8 mouse cellular contexts compared by ENCODE assay signal in the genomic region with DNA sequence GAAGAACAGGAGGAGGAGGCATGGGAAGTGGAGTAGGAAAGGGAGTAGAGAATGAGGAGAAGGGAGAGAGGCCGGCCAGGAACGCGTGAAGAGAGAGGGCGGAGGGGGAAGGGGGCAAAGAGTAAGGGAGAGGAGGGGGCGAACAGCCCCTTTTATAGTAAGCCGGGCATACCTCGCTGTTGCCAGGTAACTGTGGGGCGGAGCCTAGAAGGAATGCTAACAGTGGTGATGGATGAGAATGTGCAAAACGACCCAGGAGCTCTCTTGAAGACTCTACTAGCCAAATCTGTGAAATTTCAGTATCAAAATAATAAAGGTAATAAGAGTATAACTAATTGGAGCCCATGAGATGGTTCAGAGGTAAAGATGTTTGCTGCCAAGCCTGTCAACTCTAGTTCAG. TPM values are rescaled to one million over a fixed set of nuclear protein-coding genes. Genes with fewer than 3 reads are reported as not detected.
DNase-seq lines count a peak whose midpoint lies in the region; ATAC-seq and TF ChIP-seq lines count a peak whose summit lies in the region.

No protein-coding gene starts in this region.

- peak overlapping the region; percentile 98 for H3K4me2 ChIP-seq in liver, embryonic 14.5 days (ENCODE audit: low read depth)
- peak overlapping the region; percentile 85 for H3K4me2 ChIP-seq in neural tube, embryonic 15.5 days

- H3K36me3 ChIP-seq in erythroblast, embryonic 14.5 days (ENCODE audit: control insufficient read depth) = peaks cover 9% of the 10 kb centered on the region
- H3K36me3 ChIP-seq in liver, embryonic 14.5 days (replicated peaks; ENCODE audit: control insufficient read depth, insufficient read depth, low read depth) = no peaks in the 10 kb centered on the region
- H3K36me3 ChIP-seq in neural tube, embryonic 15.5 days = peaks cover 8% of the 10 kb centered on the region

- peak overlapping the region; percentile 72 for H3K9ac ChIP-seq in liver, embryonic 14.5 days (replicated peaks)
- H3K9ac ChIP-seq in neural tube, embryonic 15.5 days (replicated peaks) = peak overlapping the region; percentile 85

- H3K9me3 ChIP-seq in erythroblast, embryonic 14.5 days (ENCODE audit: control insufficient read depth, low read length) = no peaks in the 10 kb centered on the region
- no peaks in the 10 kb centered on the region for H3K9me3 ChIP-seq in liver, embryonic 14.5 days (ENCODE audit: control insufficient read depth, low read length)
- no peaks in the 10 kb centered on the region for H3K9me3 ChIP-seq in neural tube, embryonic 15.5 days (replicated peaks)

- ATAC-seq in liver, embryonic 14.5 days (ENCODE audit: insufficient read depth) = peak; percentile 7; the same call in 1 of the 2 replicates
- ATAC-seq in neural tube, embryonic 15.5 days (ENCODE audit: low FRiP score) = peak; percentile 63

- WGBS in liver, embryonic 14.5 days (ENCODE audit: insufficient replicate concordance) = 2% methylated on average over 9 of the region's 9 CpGs
- WGBS in neural tube, embryonic 15.5 days = 0% methylated on average over 9 of the region's 9 CpGs

- peak; percentile 92 for DNase-seq in heart, adult 11 months
- no peak for DNase-seq in heart, adult 8-10 months (ENCODE audit: low spot score)
- DNase-seq in NIH3T3 (ENCODE audit: low read depth) (peak; percentile 29), adipocyte (ENCODE audit: low spot score) (no peak)
- DNase-seq in kidney, adult 11 months = peak; percentile 38
- no peak for DNase-seq in liver, embryonic 14.5 days (ENCODE audit: low read depth in 3 of 3, low spot score in 3 of 3)

- no peaks in the 10 kb centered on the region for H3K27me3 ChIP-seq in erythroblast, embryonic 14.5 days (ENCODE audit: control insufficient read depth)
- no peaks in the 10 kb centered on the region for H3K27me3 ChIP-seq in liver, embryonic 14.5 days (ENCODE audit: control insufficient read depth, insufficient read depth, low read length)
- no peaks in the 10 kb centered on the region for H3K27me3 ChIP-seq in neural tube, embryonic 15.5 days (replicated peaks)

- TF ChIP-seq EP300 in liver, embryonic 14.5 days (IDR thresholded peaks at IDR 0.05; ENCODE audit: low read depth) = no peak

- H3K4me3 ChIP-seq in erythroblast, embryonic 14.5 days (replicated peaks) = peak overlapping the region; percentile 92
- peak overlapping the region; percentile 70 to 88 for H3K4me3 ChIP-seq in liver, embryonic 14.5 days (ENCODE audit: insufficient read depth in 1 of 2, low read depth in 2 of 2, low read length in 2 of 2)
- peak overlapping the region; percentile 86 for H3K4me3 ChIP-seq in neural tube, embryonic 15.5 days (replicated peaks)

- no peak for TF ChIP-seq CTCF in liver, embryonic 14.5 days (IDR thresholded peaks at IDR 0.05; ENCODE audit: low read depth)

- peak overlapping the region; percentile 73 for H3K27ac ChIP-seq in liver, embryonic 14.5 days
- H3K27ac ChIP-seq in neural tube, embryonic 15.5 days (replicated peaks) = peak overlapping the region; percentile 91

- H3K4me1 ChIP-seq in erythroblast, embryonic 14.5 days (ENCODE audit: control insufficient read depth) = peaks cover 30% of the 10 kb centered on the region
- H3K4me1 ChIP-seq in liver, embryonic 14.5 days (replicated peaks; ENCODE audit: control insufficient read depth in 2 of 2, insufficient read depth in 2 of 2, low read length in 1 of 2) = peaks cover 4 to 16% of the 10 kb centered on the region in 2 experiments
- peaks cover 28% of the 10 kb centered on the region for H3K4me1 ChIP-seq in neural tube, embryonic 15.5 days

RNA-seq across cellular contexts. Expression of gene Rnf185, which starts 0.6 kb away (rescaled TPM):
- total RNA-seq in heart, adult 8-10 months (2022) = 10 to 100 TPM; 18.9 to 23.0 (median 20.4) TPM
- 0.06 and 0.08 TPM in 2 replicates for polyA plus RNA-seq in erythroblast, embryonic 14.5 days (2012)
- polyA plus RNA-seq in liver, embryonic 14.5 days (2012; rRNA removed) = 5.0 and 5.5 TPM in 2 replicates
- polyA plus RNA-seq in liver, embryonic 14.5 days (2014; fragmentation: Nextera tagmentation; extraction: Ambion mirVana) = 8.5 and 9.2 TPM in 2 replicates
- polyA plus RNA-seq in neural tube, embryonic 15.5 days (2015; fragmentation: Nextera tagmentation; extraction: Ambion mirVana) = 36.4 and 39.5 TPM in 2 replicates

RNA-seq across cellular contexts. Expression of gene Pla2g3, which starts 35.3 kb away (rescaled TPM):
- total RNA-seq in heart, adult 8-10 months (2022) = under 1 TPM in 2 of 4 experiments, not detected in 2; 0.14 to 0.16 TPM
- 0.01 TPM in 1 of 2 replicates, not detected in the other for polyA plus RNA-seq in erythroblast, embryonic 14.5 days (2012)
- 0.06 and 0.11 TPM in 2 replicates for polyA plus RNA-seq in liver, embryonic 14.5 days (2012; rRNA removed)
- polyA plus RNA-seq in liver, embryonic 14.5 days (2014; fragmentation: Nextera tagmentation; extraction: Ambion mirVana) = 0.04 and 0.13 TPM in 2 replicates
- 2.4 and 3.7 TPM in 2 replicates for polyA plus RNA-seq in neural tube, embryonic 15.5 days (2015; fragmentation: Nextera tagmentation; extraction: Ambion mirVana)

RNA-seq across cellular contexts. Expression of gene Limk2, which starts 43.8 kb away (rescaled TPM):
- total RNA-seq in heart, adult 8-10 months (2022) = 10 to 100 TPM; 16.7 to 25.5 (median 19.4) TPM
- polyA plus RNA-seq in erythroblast, embryonic 14.5 days (2012) = 1.4 and 1.6 TPM in 2 replicates
- 7.1 and 7.4 TPM in 2 replicates for polyA plus RNA-seq in liver, embryonic 14.5 days (2012; rRNA removed)
- 7.0 and 9.5 TPM in 2 replicates for polyA plus RNA-seq in liver, embryonic 14.5 days (2014; fragmentation: Nextera tagmentation; extraction: Ambion mirVana)
- 141 and 158 TPM in 2 replicates for polyA plus RNA-seq in neural tube, embryonic 15.5 days (2015; fragmentation: Nextera tagmentation; extraction: Ambion mirVana)

RNA-seq across cellular contexts. Expression of gene Inpp5j, which starts 51.9 kb away (rescaled TPM):
- total RNA-seq in heart, adult 8-10 months (2022) = 10 to 100 TPM; 19.9 to 24.1 (median 22.7) TPM
- polyA plus RNA-seq in erythroblast, embryonic 14.5 days (2012) = 0.01 TPM in 1 of 2 replicates, not detected in the other
- polyA plus RNA-seq in liver, embryonic 14.5 days (2012; rRNA removed) = 0.23 and 0.31 TPM in 2 replicates
- polyA plus RNA-seq in liver, embryonic 14.5 days (2014; fragmentation: Nextera tagmentation; extraction: Ambion mirVana) = 0.27 and 0.38 TPM in 2 replicates
- 11.6 TPM in 2 replicates for polyA plus RNA-seq in neural tube, embryonic 15.5 days (2015; fragmentation: Nextera tagmentation; extraction: Ambion mirVana)

Comparison
In these comparisons a context has a peak if more than half of its experiments do, and no peak if none do; other contexts are left out.
1. DNase-seq: peak in heart, adult 11 months (single experiment), NIH3T3 (single experiment) and kidney, adult 11 months (single experiment); none in heart, adult 8-10 months (single experiment), liver, embryonic 14.5 days (0 of 3) and adipocyte (single experiment).
2. RNA of gene Limk2, which starts 43.8 kb away (polyA plus RNA-seq): 141 to 158 TPM in neural tube, embryonic 15.5 days; 7.0 to 9.5 TPM in liver, embryonic 14.5 days and 1.4 to 1.6 TPM in erythroblast, embryonic 14.5 days; every median in the first group is over 10 times any median in the second.
3. Peak in every context shown above with its lines, with median percentiles within 50 percentile points of each other: H3K4me3 ChIP-seq.